Mouse (Mus musculus): Measurements from ENCODE around the gene Gfod1.

DNA sequence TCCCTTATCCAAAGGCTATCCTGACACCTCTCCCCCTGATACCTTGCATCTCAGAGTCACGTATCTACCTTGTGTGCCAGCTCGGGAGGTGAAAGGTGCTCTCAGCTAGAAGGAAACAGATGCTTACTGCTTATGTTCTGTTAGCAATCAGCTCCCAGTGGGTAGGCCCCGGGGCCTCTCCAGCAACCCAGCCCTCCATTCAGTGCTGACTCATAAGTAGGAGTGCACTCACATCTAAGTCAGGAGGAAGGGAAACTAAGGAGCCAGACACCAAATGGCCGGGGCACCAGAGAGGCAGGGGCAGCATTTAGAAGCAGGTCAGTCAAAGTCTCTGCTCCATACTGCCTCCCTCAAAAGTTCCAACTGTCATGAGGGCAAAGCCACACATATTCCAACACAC, 155.3 kb downstream of the Gfod1 start:
- TF ChIP-seq CTCF (IDR thresholded peaks at IDR 0.05; ENCODE audit: control insufficient read depth, insufficient read depth, low read length) = no peak
- TF ChIP-seq POLR2A (IDR thresholded peaks at IDR 0.05; ENCODE audit: borderline replicate concordance, control insufficient read depth, low read depth, low read length) = no peak

Measured in bone marrow, adult 2 months (tissue).